8 mouse cellular contexts compared by ENCODE assay signal in the genomic region with DNA sequence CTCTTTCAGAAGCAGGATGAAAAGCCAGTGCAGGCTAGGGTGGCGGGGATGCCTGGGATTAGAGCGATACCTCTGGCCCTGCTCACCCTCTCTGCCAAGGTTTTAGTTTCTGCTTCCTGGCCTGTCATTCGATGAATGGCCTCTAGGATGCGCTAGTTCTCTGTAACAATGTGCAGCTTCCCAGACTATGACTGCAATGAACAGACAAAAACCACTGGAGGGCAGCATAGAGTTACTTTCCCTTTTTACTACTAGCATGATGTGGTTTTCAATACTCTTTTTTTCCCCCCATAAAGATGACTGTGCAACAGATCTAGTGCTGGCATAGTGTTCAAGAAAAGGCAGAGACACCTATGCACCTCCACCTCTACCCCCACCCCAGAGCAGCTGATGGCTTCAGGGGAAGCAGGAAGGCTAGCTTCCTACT.
A peak's percentile ranks its signal among the peaks of the same experiment; 100 is the strongest.
DNase-seq lines count a peak whose midpoint lies in the region; ATAC-seq and TF ChIP-seq lines count a peak whose summit lies in the region.

No protein-coding gene starts in this region.

- no peak overlapping the region for H3K4me3 ChIP-seq in forebrain, embryonic 15.5 days
- no peak overlapping the region for H3K4me3 ChIP-seq in liver, postnatal 0 days (ENCODE audit: low read depth, low read length)
- H3K4me3 ChIP-seq in neural tube, embryonic 14.5 days (ENCODE audit: low read depth, low read length): no peak overlapping the region
- H3K4me3 ChIP-seq in testis, adult 2 months (ENCODE audit: control insufficient read depth, low read depth, low read length): peak overlapping the region; percentile 15

- WGBS in forebrain, embryonic 15.5 days: 8% methylated on average over 4 of the region's 4 CpGs
- WGBS in large intestine, adult 2 months: under 1% methylated on average over 4 of the region's 4 CpGs
- WGBS in liver, postnatal 0 days (ENCODE audit: insufficient replicate concordance): 5% methylated on average over 4 of the region's 4 CpGs
- WGBS in neural tube, embryonic 14.5 days: 11% methylated on average over 4 of the region's 4 CpGs

- no peak for TF ChIP-seq POLR2A in testis, adult 2 months (IDR thresholded peaks at IDR 0.05; ENCODE audit: control insufficient read depth, low read depth, low read length)

- H3K9ac ChIP-seq in forebrain, embryonic 15.5 days (replicated peaks): 0 out of 2 replicates have a peak overlapping the region, but pooled peaks have one; percentile 14
- no peak overlapping the region for H3K9ac ChIP-seq in liver, postnatal 0 days (replicated peaks)
- H3K9ac ChIP-seq in neural tube, embryonic 14.5 days (replicated peaks; ENCODE audit: low read depth, low read length): no peak overlapping the region

- no peak overlapping the region; the same call in 1 of the 2 replicates for H3K4me2 ChIP-seq in forebrain, embryonic 15.5 days (replicated peaks)
- H3K4me2 ChIP-seq in liver, postnatal 0 days (ENCODE audit: low read depth, low read length): peak overlapping the region; percentile 42; the same call in 1 of the 2 replicates
- H3K4me2 ChIP-seq in neural tube, embryonic 14.5 days (ENCODE audit: low read depth, low read length): no peak overlapping the region

- H3K9me3 ChIP-seq in forebrain, embryonic 15.5 days: no peaks in the 10 kb centered on the region
- H3K9me3 ChIP-seq in liver, postnatal 0 days (ENCODE audit: low read length): no peaks in the 10 kb centered on the region
- H3K9me3 ChIP-seq in neural tube, embryonic 14.5 days (ENCODE audit: control insufficient read depth, low read length): no peaks in the 10 kb centered on the region

- DNase-seq in ES-CJ7 (ENCODE audit: low read depth, low spot score): peak; percentile 87
- peak; percentile 80 for DNase-seq in cerebellum, adult 11 months
- DNase-seq in heart, postnatal 14 days: peak; percentile 72 to 85
- peak; percentile 82 for DNase-seq in large intestine, adult 2 months (ENCODE audit: low read depth, low spot score)
- peak; percentile 79 for DNase-seq in liver, postnatal 0 days

- peak; percentile 98 for TF ChIP-seq CTCF in liver, postnatal 0 days (IDR thresholded peaks at IDR 0.05; ENCODE audit: low read depth)
- peak; percentile 70; the same call in 1 of the 2 replicates for TF ChIP-seq CTCF in testis, adult 2 months (IDR thresholded peaks at IDR 0.05; ENCODE audit: control insufficient read depth, insufficient read depth, insufficient replicate concordance, low read depth, low read length)

- no peak for TF ChIP-seq EP300 in liver, postnatal 0 days (IDR thresholded peaks at IDR 0.05; ENCODE audit: low read depth)

- H3K27me3 ChIP-seq in forebrain, embryonic 15.5 days: no peaks in the 10 kb centered on the region
- 0 out of 2 replicates have a peak, but pooled peaks cover 4% of the 10 kb centered on the region for H3K27me3 ChIP-seq in liver, postnatal 0 days (ENCODE audit: insufficient read depth, low read length)
- H3K27me3 ChIP-seq in neural tube, embryonic 14.5 days (ENCODE audit: control insufficient read depth, insufficient read depth, low read length): no peaks in the 10 kb centered on the region
- no peaks in the 10 kb centered on the region for H3K27me3 ChIP-seq in testis, adult 2 months (ENCODE audit: control insufficient read depth, insufficient read depth, low read length)

- H3K36me3 ChIP-seq in forebrain, embryonic 15.5 days: no peaks in the 10 kb centered on the region
- no peaks in the 10 kb centered on the region for H3K36me3 ChIP-seq in liver, postnatal 0 days (replicated peaks; ENCODE audit: insufficient read depth, low read length)
- H3K36me3 ChIP-seq in neural tube, embryonic 14.5 days (ENCODE audit: control insufficient read depth, insufficient read depth, low read length): no peaks in the 10 kb centered on the region
- H3K36me3 ChIP-seq in testis, adult 2 months (ENCODE audit: control insufficient read depth, insufficient read depth, low read length): no peaks in the 10 kb centered on the region

- H3K27ac ChIP-seq in forebrain, embryonic 15.5 days (replicated peaks): no peak overlapping the region
- no peak overlapping the region for H3K27ac ChIP-seq in liver, postnatal 0 days (ENCODE audit: low read depth)
- no peak overlapping the region for H3K27ac ChIP-seq in neural tube, embryonic 14.5 days (ENCODE audit: low read depth, low read length)
- H3K27ac ChIP-seq in testis, adult 2 months (ENCODE audit: control insufficient read depth, insufficient read depth, low read depth, low read length): no peak overlapping the region

- intact Hi-C loops in heart, postnatal 14 days (cut with DNase I): loop anchor here (10.0 kb wide), 1 partner anchor 439 kb away; no protein-coding TSS in a partner anchor

- H3K4me1 ChIP-seq in forebrain, embryonic 15.5 days: peaks cover 22% of the 10 kb centered on the region
- no peaks in the 10 kb centered on the region; the same call in 1 of the 2 replicates for H3K4me1 ChIP-seq in liver, postnatal 0 days (ENCODE audit: insufficient read depth)
- no peaks in the 10 kb centered on the region for H3K4me1 ChIP-seq in neural tube, embryonic 14.5 days (ENCODE audit: control insufficient read depth, insufficient read depth, low read length)
- H3K4me1 ChIP-seq in testis, adult 2 months (ENCODE audit: control insufficient read depth, insufficient read depth, low read length): peaks cover 9% of the 10 kb centered on the region

- peak; percentile 68 for ATAC-seq in forebrain, embryonic 15.5 days (replicated peaks)
- peak; percentile 67 for ATAC-seq in liver, postnatal 0 days
- ATAC-seq in neural tube, embryonic 14.5 days (ENCODE audit: low read depth): peak; percentile 47
